Mouse (Mus musculus) small intestine, adult 10 weeks (tissue): Measurements from ENCODE around the gene Srp72. TPM values are rescaled to one million over a fixed set of nuclear protein-coding genes. Genes with fewer than 3 reads are reported as not detected.

ENCODE experiments used
- polyA plus RNA-seq: library from polyadenylated mRNA; stranded (reverse); fragments of 350-450 nt; fragmentation: Illumina TruSeq; extraction: RNeasy Lipid Tissue Mini Kit (QIAGEN cat#74804); gene quantifications from one replicate; pipeline ENCODE4 v1.2.3, GENCODE M21; 2014; ENCODE audit warnings: low replicate concordance

The Srp72 gene
- polyA plus RNA-seq, result 149 TPM

DNA sequence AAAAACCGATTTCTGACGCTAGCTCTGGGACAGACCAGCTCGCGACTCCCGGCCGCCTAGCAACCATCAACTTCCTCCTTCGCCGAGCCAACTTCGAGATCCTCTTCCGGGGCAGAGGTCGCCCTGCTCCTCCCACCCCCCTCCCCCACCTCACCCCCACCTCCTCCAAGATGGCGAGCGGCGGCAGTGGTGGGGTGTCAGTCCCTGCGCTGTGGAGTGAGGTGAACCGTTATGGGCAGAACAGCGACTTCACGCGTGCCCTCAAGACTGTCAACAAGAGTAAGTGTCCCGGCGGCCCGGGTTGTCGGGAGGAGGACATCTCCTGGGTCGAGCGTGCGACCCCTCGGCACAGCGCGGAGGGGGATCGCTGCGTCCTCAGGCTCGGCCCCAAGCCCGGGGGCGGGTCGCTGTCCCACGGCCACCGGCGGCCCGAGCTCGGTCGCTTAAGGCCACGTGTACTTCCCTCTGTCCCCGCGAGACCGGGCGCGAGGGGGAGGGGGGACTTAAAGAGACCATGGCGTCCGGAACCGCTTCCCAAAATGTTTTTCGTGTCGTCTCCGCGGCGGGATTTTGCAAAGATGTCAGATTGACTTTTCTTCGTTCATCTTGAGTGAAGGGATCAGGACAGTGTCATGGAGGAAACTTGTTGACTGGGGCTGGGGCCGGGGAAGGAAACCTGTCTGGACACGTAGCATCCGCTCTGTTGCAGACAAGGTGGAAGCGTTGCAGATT is at the start of gene Srp72:
Gene Srp72, plus strand, starts transcription at position 130 of the 732 bp plus-strand sequence.

DNA sequence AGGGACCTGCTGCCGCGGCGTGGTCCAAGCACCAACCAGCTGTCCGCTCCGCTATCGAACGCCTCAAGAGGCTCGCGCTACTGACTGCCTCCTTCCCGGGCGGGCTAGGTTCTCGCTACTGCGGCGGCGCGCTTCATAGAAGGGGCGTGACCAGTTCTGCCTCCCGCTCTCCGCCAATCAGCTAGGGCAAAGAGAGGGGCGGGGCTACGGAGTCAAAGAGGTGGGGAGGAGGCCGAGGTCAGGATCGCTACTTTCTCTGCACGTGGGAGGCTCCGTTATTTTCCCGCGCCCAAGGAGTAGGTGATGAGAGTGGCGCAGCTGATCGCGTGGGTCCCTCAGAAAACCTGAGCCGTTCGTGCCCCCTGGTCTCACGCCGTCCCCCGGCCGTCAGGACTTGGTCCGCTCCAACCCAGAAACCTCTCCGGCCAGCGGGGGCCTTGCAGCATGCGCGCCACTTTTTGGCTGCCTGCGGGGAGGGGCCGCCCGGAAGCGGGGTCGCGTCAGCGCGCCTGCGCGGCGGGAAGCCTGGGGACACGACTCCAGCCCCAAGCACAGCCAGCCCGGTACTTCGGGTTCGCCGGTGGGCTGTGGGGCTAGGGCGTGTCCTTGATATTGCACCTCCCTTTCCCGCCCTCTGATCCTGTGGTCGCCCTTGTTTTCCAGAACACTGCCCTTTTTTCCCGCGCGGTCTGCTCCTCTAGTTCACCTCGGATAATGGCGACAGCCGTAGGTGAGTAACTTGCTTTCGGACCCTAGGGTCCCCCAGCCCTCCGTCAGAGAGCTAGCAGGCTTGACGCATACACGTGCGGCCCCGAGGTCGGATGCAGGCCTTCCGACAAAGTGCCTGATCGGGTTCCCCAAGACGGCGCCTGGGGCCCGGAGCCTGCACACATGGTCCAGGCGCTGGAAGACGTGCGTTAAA is 23.1 kb upstream of the Srp72 start, which contains the start of the genes Paics and Ppat:
Gene Paics, plus strand, starts transcription at position 202 of the 922 bp plus-strand sequence.
Gene Ppat, minus strand, starts transcription at position 473 of the 922 bp plus-strand sequence.

DNA sequence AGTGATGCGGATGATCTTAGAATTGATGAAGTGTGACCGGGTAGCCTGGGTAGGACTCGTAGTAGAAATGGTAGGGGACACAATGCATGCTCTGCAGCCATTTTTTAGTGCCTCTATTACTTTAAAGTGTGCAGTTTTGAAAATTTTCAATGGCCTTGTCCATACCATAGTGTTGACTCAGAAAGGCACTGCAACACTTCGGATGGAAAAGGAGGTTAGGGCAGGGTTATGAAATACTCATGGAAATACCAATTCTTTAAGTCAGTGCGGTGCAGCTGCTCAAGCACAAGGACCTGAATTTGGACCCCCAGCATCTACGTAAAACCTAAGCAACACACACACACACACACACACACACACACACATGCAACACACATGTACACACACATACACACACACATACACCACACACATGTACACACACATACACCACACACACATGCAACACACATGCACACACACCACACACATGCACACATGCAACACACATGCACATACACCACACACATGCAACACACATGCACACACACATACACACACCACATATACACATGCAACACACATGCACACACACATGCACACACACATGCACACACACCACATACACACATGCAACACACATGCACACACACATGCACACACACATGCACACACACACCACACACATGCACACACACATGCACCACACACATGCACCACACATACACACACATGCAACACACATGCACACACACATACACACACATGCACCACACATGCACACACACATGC is 29.8 kb downstream of the Srp72 start, which contains the start of gene Arl9:
Gene Arl9, plus strand, starts transcription at position 5 of the 771 bp plus-strand sequence.

DNA sequence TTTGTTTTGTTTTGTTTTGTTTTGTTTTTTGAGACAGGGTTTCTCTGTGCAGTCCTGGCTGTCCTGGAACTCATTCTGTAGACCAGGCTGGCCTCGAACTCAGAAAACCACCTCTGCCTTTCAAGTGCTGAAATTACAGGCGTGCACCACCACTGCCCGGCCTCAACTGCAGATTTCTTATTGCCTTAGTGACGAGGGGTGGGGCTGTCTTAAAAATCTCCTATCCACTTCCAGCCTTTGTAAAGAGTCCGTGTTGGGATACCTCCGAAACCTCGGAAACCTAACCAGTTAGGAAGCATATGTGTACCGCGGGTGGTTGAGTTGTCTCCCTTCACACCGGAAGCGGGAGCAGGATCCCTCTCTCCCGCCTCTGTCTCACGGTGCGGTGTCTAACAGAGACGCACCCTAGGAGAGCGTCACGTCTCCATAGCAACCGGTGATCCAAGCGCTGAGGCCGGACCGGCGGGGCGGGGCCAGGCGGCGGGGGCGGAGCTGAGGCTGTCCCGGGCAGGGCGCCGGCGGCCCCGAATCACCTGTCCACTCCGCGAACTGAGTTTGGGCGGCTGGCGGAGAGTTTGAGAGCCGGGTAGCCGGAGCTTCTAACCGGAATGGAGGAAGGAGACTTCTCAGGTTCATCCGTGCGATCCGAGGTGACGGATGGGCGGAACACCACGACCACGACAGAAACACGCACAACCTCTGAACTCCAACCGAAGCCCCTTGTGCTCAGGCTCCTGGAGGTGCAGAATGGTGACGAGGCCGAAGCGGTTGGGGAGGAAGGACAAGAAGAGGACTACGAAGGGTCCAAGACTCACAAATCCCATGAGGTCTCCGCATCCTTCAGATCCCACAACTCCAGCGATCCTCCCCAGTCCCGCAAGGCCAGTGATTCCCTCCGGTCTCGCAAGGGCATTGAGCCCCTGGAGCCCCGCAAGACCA is 41.3 kb downstream of the Srp72 start, which contains the start of gene Thegl:
Gene Thegl, plus strand, starts transcription at position 480 of the 939 bp plus-strand sequence.

Other genes with a start within 250 kb of the Srp72 start
- 15.3 TPM for gene Aasdh, start 69.2 kb upstream of the Srp72 start, polyA plus RNA-seq
- 48.6 TPM for gene Paics, start 23.4 kb upstream of the Srp72 start, polyA plus RNA-seq
- gene Ppat, start 23.1 kb upstream of the Srp72 start, polyA plus RNA-seq, result 14.3 TPM
- gene Arl9, start 29.4 kb downstream of the Srp72 start, polyA plus RNA-seq, result not detected
- not detected for gene Thegl, start 41.3 kb downstream of the Srp72 start, polyA plus RNA-seq
- gene Hopx, start 140.4 kb downstream of the Srp72 start, polyA plus RNA-seq, result 31.8 TPM
- not detected for gene Spink2, start 236.8 kb downstream of the Srp72 start, polyA plus RNA-seq